In the genomic region with DNA sequence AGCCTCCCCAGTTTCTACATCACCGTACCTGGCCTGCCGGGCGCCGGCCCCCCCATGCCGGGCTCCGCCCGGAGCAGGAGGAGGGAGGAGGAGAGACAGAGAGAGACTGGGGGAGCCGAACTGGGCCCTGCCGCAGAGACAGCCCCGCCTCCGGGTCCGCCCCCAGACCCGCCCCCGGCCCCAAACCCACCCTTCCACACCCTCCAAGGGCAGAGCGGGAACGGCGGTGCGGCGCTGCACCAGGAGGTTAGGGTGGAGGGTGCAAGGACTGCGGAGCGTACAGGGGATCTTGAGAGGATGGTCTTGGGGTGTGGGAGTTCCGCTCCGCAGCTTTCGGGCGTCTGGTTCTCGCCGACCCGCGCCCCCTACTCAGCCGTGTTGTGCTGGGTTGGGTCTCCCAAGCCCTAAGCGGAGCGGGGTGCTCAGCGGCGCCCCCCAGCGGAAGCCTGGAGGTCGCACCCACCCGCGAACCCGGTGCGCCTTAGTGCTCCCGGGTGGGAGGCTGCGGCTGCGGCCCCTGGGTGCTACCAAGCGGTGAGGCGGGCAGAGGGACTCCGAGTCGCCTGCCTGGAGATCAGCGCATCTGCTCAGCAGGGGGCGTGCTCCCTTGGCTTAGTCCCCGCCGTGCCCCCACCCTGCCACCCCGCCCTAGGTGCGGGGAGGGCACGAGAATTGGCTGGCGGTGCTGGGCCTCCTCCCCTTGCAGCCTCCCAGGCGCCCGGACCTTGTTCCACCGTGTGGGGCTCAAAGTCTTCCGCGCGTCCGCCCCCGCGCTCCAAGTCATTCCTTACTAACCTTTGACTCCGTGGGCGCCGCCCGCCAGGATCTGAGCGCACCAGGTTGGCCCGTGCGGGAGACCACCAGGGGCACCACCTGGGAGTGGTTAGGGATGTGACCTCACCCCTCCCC, we compare ENCODE assay signal across 7 mouse cellular contexts. TPM values are rescaled to one million over a fixed set of nuclear protein-coding genes. Genes with fewer than 3 reads are reported as not detected.
DNase-seq lines count a peak whose midpoint lies in the region; ATAC-seq and TF ChIP-seq lines count a peak whose summit lies in the region.

A gene (minus strand): TSS at position 585 of the 909 bp plus-strand sequence.

- H3K9me3 ChIP-seq in intestine, embryonic 14.5 days (ENCODE audit: control insufficient read depth, low read length) = no peaks in the 10 kb centered on the region
- no peaks in the 10 kb centered on the region for H3K9me3 ChIP-seq in midbrain, embryonic 11.5 days (ENCODE audit: control insufficient read depth, low read length)

- H3K27me3 ChIP-seq in intestine, embryonic 14.5 days (replicated peaks; ENCODE audit: control insufficient read depth, insufficient read depth, low read length) = no peaks in the 10 kb centered on the region
- H3K27me3 ChIP-seq in midbrain, embryonic 11.5 days (ENCODE audit: control insufficient read depth, insufficient read depth, low read length) = no peaks in the 10 kb centered on the region
- no peaks in the 10 kb centered on the region for H3K27me3 ChIP-seq in small intestine, adult 2 months (ENCODE audit: control insufficient read depth, insufficient read depth, low read length)

- DNase-seq in adrenal gland, adult (ENCODE audit: inconsistent age in 2 of 2, low spot score in 1 of 2) = peak; percentile 86 to 94
- peak; percentile 49 to 53 for DNase-seq in gastrocnemius, adult 8-10 months (ENCODE audit: low spot score in 2 of 2)
- DNase-seq in intestine, embryonic 14.5 days (ENCODE audit: low spot score) = peak; percentile 94
- DNase-seq in left cerebral cortex, postnatal 4 days = peak; percentile 85
- peak; percentile 99 for DNase-seq in midbrain, embryonic 11.5 days (ENCODE audit: low spot score, missing footprints)

- H3K4me2 ChIP-seq in intestine, embryonic 14.5 days (ENCODE audit: low read length) = peak within 1 kb of the TSS; percentile 94
- peak within 1 kb of the TSS; percentile 94 for H3K4me2 ChIP-seq in midbrain, embryonic 11.5 days

- peak within 1 kb of the TSS; percentile 56 for H3K9ac ChIP-seq in intestine, embryonic 14.5 days (ENCODE audit: low read length)
- H3K9ac ChIP-seq in midbrain, embryonic 11.5 days (ENCODE audit: low read length) = peak within 1 kb of the TSS; percentile 83

- ATAC-seq in common myeloid progenitor, adult 5-6 weeks (replicated peaks; ENCODE audit: low read depth, poor library complexity, severe bottlenecking) = peak; percentile 43
- ATAC-seq in intestine, embryonic 14.5 days (replicated peaks; ENCODE audit: low FRiP score, low TSS enrichment, low read depth) = peak; percentile 81
- ATAC-seq in midbrain, embryonic 11.5 days (ENCODE audit: low FRiP score) = peak; percentile 84

- peak; percentile 52; the same call in 1 of the 2 replicates for TF ChIP-seq POLR2A in small intestine, adult 2 months (IDR thresholded peaks at IDR 0.05; ENCODE audit: low read depth, low read length)

- peak; percentile 66 for TF ChIP-seq CTCF in small intestine, adult 2 months (IDR thresholded peaks at IDR 0.05; ENCODE audit: extremely low read depth, insufficient read length, insufficient replicate concordance, low read depth, low read length)

- H3K4me1 ChIP-seq in intestine, embryonic 14.5 days (replicated peaks; ENCODE audit: control insufficient read depth, insufficient read depth, low read length) = peaks cover 9% of the 10 kb centered on the region
- H3K4me1 ChIP-seq in midbrain, embryonic 11.5 days (ENCODE audit: control insufficient read depth, insufficient read depth, low read length) = peaks cover 37% of the 10 kb centered on the region
- peaks cover 13% of the 10 kb centered on the region for H3K4me1 ChIP-seq in small intestine, adult 2 months (ENCODE audit: control insufficient read depth, insufficient read depth, insufficient read length, low read length)

- peak within 1 kb of the TSS; percentile 66 for H3K4me3 ChIP-seq in intestine, embryonic 14.5 days (ENCODE audit: low read depth, low read length)
- H3K4me3 ChIP-seq in midbrain, embryonic 11.5 days (ENCODE audit: low read depth, low read length) = peak within 1 kb of the TSS; percentile 75
- peak within 1 kb of the TSS; percentile 88 for H3K4me3 ChIP-seq in small intestine, adult 2 months (ENCODE audit: low read depth, low read length)

- H3K36me3 ChIP-seq in intestine, embryonic 14.5 days (ENCODE audit: control insufficient read depth, insufficient read depth, low read length) = no peaks in the 10 kb centered on the region
- peaks cover 2% of the 10 kb centered on the region; the same call in 1 of the 2 replicates for H3K36me3 ChIP-seq in midbrain, embryonic 11.5 days (ENCODE audit: control insufficient read depth, insufficient read depth, low read length)
- no peaks in the 10 kb centered on the region for H3K36me3 ChIP-seq in small intestine, adult 2 months (ENCODE audit: control insufficient read depth, insufficient read depth, low read length)

- intact Hi-C loops in left cerebral cortex, postnatal 4 days (cut with DNase I) = loop anchor here (5.0 to 10.0 kb wide), 2 partner anchors 84 to 386 kb away; a partner anchor contains a TSS

- WGBS in intestine, embryonic 14.5 days = under 1% methylated on average over 70 of the region's 71 CpGs
- WGBS in midbrain, embryonic 11.5 days = under 1% methylated on average over 63 of the region's 71 CpGs
- under 1% methylated on average over 71 of the region's 71 CpGs for WGBS in small intestine, adult 2 months

- peak within 1 kb of the TSS; percentile 51; the same call in 1 of the 2 replicates for H3K27ac ChIP-seq in intestine, embryonic 14.5 days (ENCODE audit: low read depth)
- peak within 1 kb of the TSS; percentile 57 for H3K27ac ChIP-seq in midbrain, embryonic 11.5 days (ENCODE audit: low read depth, low read length)
- H3K27ac ChIP-seq in small intestine, adult 2 months (ENCODE audit: insufficient read depth, low read depth, low read length) = peak within 1 kb of the TSS; percentile 75

RNA-seq across cellular contexts. Expression of the gene that starts here (rescaled TPM):
- total RNA-seq in common myeloid progenitor, adult 5-6 weeks (2017) = 0.05 TPM in 1 of 2 replicates, not detected in the other
- total RNA-seq in gastrocnemius, adult 8-10 months (2022) = under 1 TPM in 2 of 4 experiments, not detected in 2; 0.10 to 0.16 TPM
- polyA plus RNA-seq in intestine, embryonic 14.5 days (2014; fragmentation: Nextera tagmentation; extraction: Ambion mirVana) = 1.5 and 1.9 TPM in 2 replicates
- total RNA-seq in left cerebral cortex, postnatal 4 days (2021) = 100 to 1,000 TPM; 195 to 197 TPM
- 4.8 TPM in 2 replicates for polyA plus RNA-seq in midbrain, embryonic 11.5 days (2014; fragmentation: Nextera tagmentation; extraction: Ambion mirVana)
- polyA plus RNA-seq in small intestine, adult 2 months (2012; rRNA removed) = 7.3 and 25.1 TPM in 2 replicates

Comparison
In these comparisons a context has a peak if more than half of its experiments do, and no peak if none do; other contexts are left out.
1. Peak in every context shown above with its lines: DNase-seq, ATAC-seq, H3K4me3 ChIP-seq and H3K27ac ChIP-seq.
2. RNA of the gene that starts here (total RNA-seq): 195 to 197 TPM in left cerebral cortex, postnatal 4 days; 0.10 to 0.16 TPM in gastrocnemius, adult 8-10 months and 0.05 TPM in common myeloid progenitor, adult 5-6 weeks; every median in the first group is over 100 times any median in the second.
3. Peak in ATAC-seq in common myeloid progenitor, adult 5-6 weeks; RNA of the gene not detected or under 1 TPM.
4. Peak in DNase-seq in gastrocnemius, adult 8-10 months; RNA of the gene not detected or under 1 TPM.